Mouse (Mus musculus) telencephalon, adult 2 months (tissue): ENCODE data around the gene Lman1l.

ENCODE experiments used
- DNase-seq: peaks from one replicate; pipeline ENCODE4 v3.0.0-alpha.2; 2011; ENCODE audit warnings: low read depth, low spot score

The Lman1l gene

GRCm38 (mm10) chr9:57644944-57645893, 24.6 kb upstream of the Lman1l start:
- DNase-seq, result peak; percentile 64

- DNase-seq, result no peak
Measured at GRCm38 (mm10) chr9:57644442-57644943, 23.9 kb upstream of the Lman1l start.

GRCm38 (mm10) chr9:57643856-57644180, 23.2 kb upstream of the Lman1l start:
- DNase-seq, result no peak

- no peak for DNase-seq
Measured at GRCm38 (mm10) chr9:57643169-57643855, 22.7 kb upstream of the Lman1l start.

- peak; percentile 43 for DNase-seq
Measured at GRCm38 (mm10) chr9:57641775-57642550, 21.4 kb upstream of the Lman1l start.

- DNase-seq, result peak; percentile 22
Measured at GRCm38 (mm10) chr9:57641022-57641421, 20.4 kb upstream of the Lman1l start.

- DNase-seq, result peak; percentile 50
Measured at GRCm38 (mm10) chr9:57640384-57640783, 19.8 kb upstream of the Lman1l start.

- DNase-seq, result no peak
Measured at GRCm38 (mm10) chr9:57639661-57640328, 19.2 kb upstream of the Lman1l start.

- DNase-seq, result no peak
Measured at GRCm38 (mm10) chr9:57638651-57639459, 18.3 kb upstream of the Lman1l start.

GRCm38 (mm10) chr9:57637741-57638322, 17.3 kb upstream of the Lman1l start:
- no peak for DNase-seq

GRCm38 (mm10) chr9:57637272-57637671, 16.7 kb upstream of the Lman1l start:
- DNase-seq, result no peak

- DNase-seq, result no peak
Measured at GRCm38 (mm10) chr9:57633481-57634024, 13.0 kb upstream of the Lman1l start.

- no peak for DNase-seq
Measured at GRCm38 (mm10) chr9:57629118-57629874, 8.7 kb upstream of the Lman1l start.

GRCm38 (mm10) chr9:57628717-57629116, 8.1 kb upstream of the Lman1l start:
- no peak for DNase-seq

GRCm38 (mm10) chr9:57627892-57628291, 7.3 kb upstream of the Lman1l start:
- no peak for DNase-seq

GRCm38 (mm10) chr9:57627191-57627590, 6.6 kb upstream of the Lman1l start:
- DNase-seq, result no peak

GRCm38 (mm10) chr9:57625674-57626500, 5.3 kb upstream of the Lman1l start:
- DNase-seq, result no peak

GRCm38 (mm10) chr9:57624295-57624694, 3.7 kb upstream of the Lman1l start:
- no peak for DNase-seq
